Mouse (Mus musculus) liver, adult 2 months (tissue): ENCODE measurements around the gene Ccdc113.

ENCODE experiments used
- CTCF ChIP-seq: fragments of 200-500 bp; IDR thresholded peaks from 2 replicates; pipeline ENCODE4 v1.5.1; 2011; ENCODE audit warnings: low read depth, low read length, control low read depth
- POLR2A ChIP-seq: fragments of 200-500 bp; IDR thresholded peaks from 2 replicates; pipeline ENCODE4 v1.6.1; 2011; ENCODE audit warnings: low read length, control low read depth; ENCODE audit not compliant: insufficient read depth; ENCODE audit errors: extremely low read depth

GRCm38 (mm10) chr8:95566217-95566616, 32.3 kb downstream of the Ccdc113 start:
- TF ChIP-seq CTCF (no peak), POLR2A (no peak)
